Mouse (Mus musculus) MEL (cell line): Measurements from ENCODE around the gene Tifa.
A peak's percentile ranks its signal among the peaks of the same experiment; 100 is the strongest.

Experiments used
- BHLHE40 ChIP-seq: IDR thresholded peaks from 2 replicates; pipeline ENCODE4 v1.6.1; 2012; ENCODE audit warnings: low read depth, mild to moderate bottlenecking, inconsistent platforms, low read length, improper control_type of control experiment, borderline replicate concordance
- CHD1 ChIP-seq: IDR thresholded peaks from 2 replicates; pipeline ENCODE4 v1.6.1; 2012; ENCODE audit warnings: low read depth, mild to moderate bottlenecking, inconsistent platforms, low read length, improper control_type of control experiment
- CTCF ChIP-seq, 3 experiments: IDR thresholded peaks in 2 of 3; conservative IDR thresholded peaks in 1 of 3; 2 replicates each; pipeline ENCODE4 v1.5.1; 2011 to 2012; ENCODE audit warnings: low read length in 3 of 3, low read depth in 2 of 3, mild to moderate bottlenecking in 2 of 3, improper control_type of control experiment in 1 of 3, inconsistent platforms in 1 of 3, mixed read lengths in 1 of 3, moderate library complexity in 1 of 3; ENCODE audit not compliant: control insufficient read depth in 1 of 3, insufficient read depth in 1 of 3, poor library complexity in 1 of 3, severe bottlenecking in 1 of 3
- EP300 ChIP-seq, 2 experiments: IDR thresholded peaks; 2 replicates each; pipeline ENCODE4 v1.6.1; 2011; ENCODE audit warnings: improper control_type of control experiment in 2 of 2, low read length in 2 of 2, low read depth in 1 of 2, mild to moderate bottlenecking in 1 of 2
- ETS1 ChIP-seq: IDR thresholded peaks from 2 replicates; pipeline ENCODE4 v1.6.1; 2012; ENCODE audit warnings: low read depth, mild to moderate bottlenecking, inconsistent platforms, low read length, improper control_type of control experiment, moderate library complexity
- HCFC1 ChIP-seq: IDR thresholded peaks from 2 replicates; pipeline ENCODE4 v1.6.1; 2012; ENCODE audit warnings: low read depth, mild to moderate bottlenecking, inconsistent platforms, low read length, improper control_type of control experiment, moderate library complexity
- KAT2A ChIP-seq: conservative IDR thresholded peaks from 2 replicates; pipeline ENCODE4 v1.6.1; 2012; ENCODE audit warnings: low read depth, low read length, improper control_type of control experiment, inconsistent platforms
- MEF2A ChIP-seq: IDR thresholded peaks from 2 replicates; pipeline ENCODE4 v1.6.1; 2014; ENCODE audit warnings: low read depth, mild to moderate bottlenecking, inconsistent platforms, low read length, improper control_type of control experiment; ENCODE audit not compliant: poor library complexity, insufficient replicate concordance, severe bottlenecking; ENCODE audit errors: extremely low read depth
- MYC ChIP-seq: IDR thresholded peaks from 2 replicates; pipeline ENCODE4 v1.6.1; 2011; ENCODE audit warnings: low read depth, mild to moderate bottlenecking, low read length, improper control_type of control experiment, moderate library complexity
- POLR2A ChIP-seq, 2 experiments: IDR thresholded peaks; 2 replicates each; pipeline ENCODE4 v1.6.1; 2011 to 2012; ENCODE audit warnings: low read length in 2 of 2, mild to moderate bottlenecking in 2 of 2, control low read depth in 1 of 2, improper control_type of control experiment in 1 of 2, low read depth in 1 of 2, moderate library complexity in 1 of 2; ENCODE audit not compliant: control insufficient read depth in 1 of 2, insufficient read depth in 1 of 2, poor library complexity in 1 of 2
- POLR2AphosphoS2 ChIP-seq: IDR thresholded peaks from 2 replicates; pipeline ENCODE4 v1.6.1; 2011; ENCODE audit warnings: low read length, improper control_type of control experiment
- POLR2AphosphoS5 ChIP-seq: IDR thresholded peaks from 2 replicates; pipeline ENCODE4 v1.6.1; 2012; ENCODE audit warnings: low read depth, borderline replicate concordance, mild to moderate bottlenecking, inconsistent platforms, low read length, moderate library complexity, mixed read lengths
- TBP ChIP-seq: IDR thresholded peaks from 2 replicates; pipeline ENCODE4 v1.8.0; 2011; ENCODE audit warnings: low read depth, low read length, improper control_type of control experiment
- ZNF384 ChIP-seq: IDR thresholded peaks from 2 replicates; pipeline ENCODE4 v1.6.1; 2012; ENCODE audit warnings: low read depth, mild to moderate bottlenecking, inconsistent platforms, low read length, improper control_type of control experiment

DNA sequence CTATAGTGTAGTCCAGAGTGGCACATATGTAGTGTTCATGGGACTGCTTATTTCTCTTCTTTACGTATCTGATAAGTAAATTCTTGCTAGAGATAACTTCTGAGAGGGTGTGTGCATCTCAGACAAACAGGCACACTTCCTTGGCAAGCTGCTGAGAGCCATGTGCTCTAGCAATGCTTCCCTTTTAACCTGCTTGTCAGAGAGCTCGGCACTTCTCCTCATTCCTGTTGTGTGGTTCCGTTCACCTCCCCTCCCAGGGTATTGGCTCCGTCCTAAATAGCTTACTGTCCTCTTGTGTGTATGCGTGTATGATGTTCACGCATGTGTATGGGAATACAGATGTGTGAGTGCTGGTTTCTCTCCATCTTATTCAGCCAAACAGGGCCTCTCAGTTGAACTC, 33.1 kb upstream of the Tifa start:
- TF ChIP-seq TBP, result no peak
- TF ChIP-seq CTCF (IDR thresholded peaks at IDR 0.05 in 2 of 3, conservative IDR thresholded peaks at IDR 0.05 in 1 of 3; ENCODE audit: control insufficient read depth in 1 of 3, insufficient read depth in 1 of 3, low read depth in 2 of 3, low read length in 3 of 3, poor library complexity in 1 of 3, severe bottlenecking in 1 of 3), result no peak
- no peak for TF ChIP-seq HCFC1
- TF ChIP-seq POLR2A (IDR thresholded peaks at IDR 0.05; ENCODE audit: control insufficient read depth in 1 of 2, insufficient read depth in 1 of 2, low read depth in 1 of 2, low read length in 2 of 2, poor library complexity in 1 of 2), result no peak
- no peak for TF ChIP-seq POLR2AphosphoS5
- TF ChIP-seq BHLHE40, result no peak
- TF ChIP-seq CHD1, result no peak
- TF ChIP-seq POLR2AphosphoS2, result no peak
- no peak for TF ChIP-seq MEF2A
- TF ChIP-seq ETS1, result no peak
- TF ChIP-seq MYC, result peak; percentile 40; the same call in 1 of the 2 replicates
- no peak for TF ChIP-seq EP300 (IDR thresholded peaks at IDR 0.05; ENCODE audit: low read depth in 1 of 2, low read length in 2 of 2)
- TF ChIP-seq ZNF384, result no peak
- no peak for TF ChIP-seq KAT2A
